Mouse (Mus musculus): ENCODE results near the gene Rpl10.

DNA sequence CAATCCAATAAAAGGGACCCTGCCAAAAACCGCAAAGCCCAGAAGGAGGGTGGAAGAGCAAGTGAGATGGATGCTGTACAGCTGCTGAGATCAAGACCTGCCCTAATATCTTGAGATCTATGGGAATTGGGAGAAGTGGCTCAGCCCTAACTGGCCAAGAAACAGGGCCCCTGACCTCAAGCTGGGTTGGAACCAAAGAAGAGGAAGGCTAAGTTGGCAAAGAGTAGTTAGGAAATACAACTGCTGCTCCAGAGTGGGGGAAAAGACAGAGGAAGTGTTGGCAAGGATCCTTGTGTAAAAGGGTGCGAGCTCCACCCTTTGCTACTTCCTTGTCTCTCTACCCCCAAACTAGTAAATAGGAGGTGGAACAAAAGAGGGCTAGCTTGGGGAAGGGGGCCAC lies 27.2 kb upstream of the Rpl10 start:
- no peak for TF ChIP-seq CTCF (IDR thresholded peaks at IDR 0.05; ENCODE audit: control insufficient read depth, insufficient read depth, insufficient read length)
- no peak for TF ChIP-seq MYOG (IDR thresholded peaks at IDR 0.05; ENCODE audit: control insufficient read depth, extremely low read depth, insufficient read length)
- no peak for TF ChIP-seq MYOD1 (IDR thresholded peaks at IDR 0.05; ENCODE audit: control insufficient read depth, insufficient read length, low read depth)
- no peak for TF ChIP-seq MAX (IDR thresholded peaks at IDR 0.05)
- TF ChIP-seq CEBPB (IDR thresholded peaks at IDR 0.05; ENCODE audit: low read depth), result no peak
- TF ChIP-seq FOSL1 (IDR thresholded peaks at IDR 0.05; ENCODE audit: insufficient read depth, low read length, poor library complexity, severe bottlenecking), result no peak
